Mouse (Mus musculus) C2C12 (cell line): ENCODE measurements around the gene Rufy3. TPM values are rescaled to one million over a fixed set of nuclear protein-coding genes. Genes with fewer than 3 reads are reported as not detected.

ENCODE experiments used
- H3K27me3 ChIP-seq: one replicate; pipeline ENCODE4 v1.6.1; 2011; ENCODE audit not compliant: control insufficient read depth, insufficient read depth, insufficient read length
- H3K36me3 ChIP-seq: one replicate; pipeline ENCODE4 v1.6.1; 2011; ENCODE audit not compliant: control insufficient read depth, insufficient read depth
- H3K4me3 ChIP-seq: one replicate; pipeline ENCODE4 v1.5.1; 2011; ENCODE audit warnings: mild to moderate bottlenecking, control low read depth; ENCODE audit not compliant: poor library complexity, insufficient read depth, severe bottlenecking
- H3K79me2 ChIP-seq: one replicate; pipeline ENCODE4 v1.6.1; 2011; ENCODE audit not compliant: control insufficient read depth, insufficient read depth
- H3K79me3 ChIP-seq: one replicate; pipeline ENCODE4 v1.6.1; 2011; ENCODE audit warnings: low read depth, control low read depth
- H3ac ChIP-seq: one replicate; pipeline ENCODE3; 2011; ENCODE audit warnings: low read depth; ENCODE audit not compliant: control insufficient read depth, insufficient read length
- CEBPB ChIP-seq: IDR thresholded peaks from one replicate; pipeline ENCODE4 v1.6.1; 2011; ENCODE audit warnings: low read depth, mild to moderate bottlenecking, control low read depth, moderate library complexity
- CTCF ChIP-seq: IDR thresholded peaks from one replicate; pipeline ENCODE4 v1.5.1; 2011; ENCODE audit not compliant: control insufficient read depth, insufficient read depth, insufficient read length
- FOSL1 ChIP-seq: IDR thresholded peaks from one replicate; pipeline ENCODE4 v1.8.0; 2011; ENCODE audit warnings: mild to moderate bottlenecking, low read length; ENCODE audit not compliant: poor library complexity, insufficient read depth, severe bottlenecking
- MAX ChIP-seq: IDR thresholded peaks from one replicate; pipeline ENCODE4 v1.6.1; 2011; ENCODE audit warnings: mild to moderate bottlenecking, control low read depth
- MYOD1 ChIP-seq: IDR thresholded peaks from one replicate; pipeline ENCODE4 v1.6.1; 2011; ENCODE audit warnings: low read depth; ENCODE audit not compliant: control insufficient read depth, insufficient read length
- MYOG ChIP-seq: IDR thresholded peaks from one replicate; pipeline ENCODE4 v1.6.1; 2011; ENCODE audit not compliant: control insufficient read depth, insufficient read length; ENCODE audit errors: extremely low read depth
- USF1 ChIP-seq: IDR thresholded peaks from one replicate; pipeline ENCODE4 v1.6.1; 2011; ENCODE audit warnings: low read depth, mild to moderate bottlenecking, control low read depth, moderate library complexity
- long read RNA-seq, 2 experiments: library from polyadenylated mRNA; unstranded; transcript quantifications; one replicate each; pipeline ENCODE4 v2.0.0; 2019 to 2020
- polyA plus RNA-seq: library from polyadenylated mRNA; unstranded; fragments of >200 nt; fragmentation: generic; extraction: Trizol; gene quantifications from one replicate; pipeline ENCODE4 v1.2.1, GENCODE M21; 2012; ENCODE audit warnings: missing spikeins

The Rufy3 gene
- 3.5 TPM for polyA plus RNA-seq
- long read RNA-seq, experiment 1, partial matches to known transcripts, result 1 of 5 reads
- long read RNA-seq, experiment 1, other reads (novel, unspliced or antisense), result 4 of 5 reads
- long read RNA-seq, experiment 2, partial matches to known transcripts, result 0 of 3 reads
- long read RNA-seq, experiment 2, other reads (novel, unspliced or antisense), result 2 of 3 reads

- Histone ChIP-seq H3K79me2 (peaks cover 36% of the 10 kb centered on the region), H3K36me3 (peaks cover 3% of the 10 kb centered on the region), H3K4me3 (peak within 1 kb of the TSS; percentile 66), H3ac (peak within 1 kb of the TSS; percentile 86), H3K27me3 (no peaks in the 10 kb centered on the region), H3K79me3 (peaks cover 16% of the 10 kb centered on the region)
- TF ChIP-seq CEBPB (no peak), CTCF (peak; percentile 95)
These were observed at the start of gene Rufy3 for GRCm38 (mm10) chr5:88564501-88565147. TSS of gene Rufy3 (plus strand) at chr5:88565040.

GRCm38 (mm10) chr5:88519232-88519631, 45.6 kb upstream of the Rufy3 start:
- TF ChIP-seq CTCF, result peak; percentile 12
- TF ChIP-seq CEBPB, result no peak
- Histone ChIP-seq H3ac (no peak overlapping the region), H3K79me2 (no peaks in the 10 kb centered on the region), H3K4me3 (no peak overlapping the region), H3K36me3 (no peaks in the 10 kb centered on the region), H3K79me3 (no peaks in the 10 kb centered on the region), H3K27me3 (peaks cover 3% of the 10 kb centered on the region)

- no peak within 1 kb of the TSS for H3K4me3 ChIP-seq
- TF ChIP-seq USF1 (no peak), FOSL1 (no peak), CTCF (no peak), CEBPB (no peak), MYOD1 (no peak), MYOG (no peak), MAX (no peak)
- H3K36me3 ChIP-seq, result no peaks in the 10 kb centered on the region
- H3K79me3 ChIP-seq, result no peaks in the 10 kb centered on the region
- H3ac ChIP-seq, result no peak within 1 kb of the TSS
- no peaks in the 10 kb centered on the region for H3K27me3 ChIP-seq
- H3K79me2 ChIP-seq, result no peaks in the 10 kb centered on the region
These were observed 37.2 kb upstream of the Rufy3 start, which contains the start of gene Jchain for GRCm38 (mm10) chr5:88527657-88528056. TSS of gene Jchain (minus strand) at chr5:88527891.

- Histone ChIP-seq H3K79me3 (no peaks in the 10 kb centered on the region), H3K4me3 (no peak overlapping the region), H3K36me3 (no peaks in the 10 kb centered on the region), H3K27me3 (no peaks in the 10 kb centered on the region), H3K79me2 (no peaks in the 10 kb centered on the region), H3ac (no peak overlapping the region)
- TF ChIP-seq MYOG (no peak), MAX (no peak), CTCF (no peak), CEBPB (no peak), USF1 (no peak), MYOD1 (no peak), FOSL1 (no peak)
These were observed 33.9 kb upstream of the Rufy3 start for GRCm38 (mm10) chr5:88530908-88531307.

- H3K4me3 ChIP-seq, result no peak overlapping the region
- TF ChIP-seq MYOG (no peak), CEBPB (no peak), MAX (no peak), CTCF (no peak), MYOD1 (no peak), USF1 (no peak), FOSL1 (no peak)
- H3K79me3 ChIP-seq, result no peaks in the 10 kb centered on the region
- no peak overlapping the region for H3ac ChIP-seq
- H3K36me3 ChIP-seq, result no peaks in the 10 kb centered on the region
- no peaks in the 10 kb centered on the region for H3K79me2 ChIP-seq
- no peaks in the 10 kb centered on the region for H3K27me3 ChIP-seq
These were observed 30.1 kb upstream of the Rufy3 start for GRCm38 (mm10) chr5:88534697-88535096.

GRCm38 (mm10) chr5:88540845-88541244, 24.0 kb upstream of the Rufy3 start:
- no peaks in the 10 kb centered on the region for H3K36me3 ChIP-seq

More at GRCm38 (mm10) chr5:88540845-88541244, 24.0 kb upstream of the Rufy3 start:
- Histone ChIP-seq H3ac (no peak overlapping the region), H3K4me3 (no peak overlapping the region), H3K79me2 (no peaks in the 10 kb centered on the region), H3K79me3 (no peaks in the 10 kb centered on the region), H3K27me3 (no peaks in the 10 kb centered on the region)
- no peak for TF ChIP-seq MAX
- no peak for TF ChIP-seq CTCF
- TF ChIP-seq MYOG, result no peak
- no peak for TF ChIP-seq USF1
- no peak for TF ChIP-seq CEBPB
- TF ChIP-seq MYOD1, result no peak
- TF ChIP-seq FOSL1, result no peak
